Mouse (Mus musculus): ENCODE results near the gene Tecpr2. TPM values are rescaled to one million over a fixed set of nuclear protein-coding genes. Genes with fewer than 3 reads are reported as not detected.

Tecpr2 gene
- polyA plus RNA-seq, 1 experiment from 2014 or later: 7.8 TPM

GRCm38 (mm10) chr12:110948082-110948909 is 59.2 kb downstream of the Tecpr2 start:
- H3K4me3 ChIP-seq (ENCODE audit: inconsistent target): no peak overlapping the region
- no peaks in the 10 kb centered on the region for H3K79me2 ChIP-seq (ENCODE audit: inconsistent target)
- WGBS (ENCODE audit: missing documents): 92% methylated on average over 6 of the region's 6 CpGs
- H3K36me3 ChIP-seq (ENCODE audit: inconsistent target): peaks cover 58% of the 10 kb centered on the region
- no peak overlapping the region for H3K27ac ChIP-seq

GRCm38 (mm10) chr12:110948910-110949201 is 59.8 kb downstream of the Tecpr2 start:
- no peak overlapping the region for H3K27ac ChIP-seq
- WGBS (ENCODE audit: missing documents): 100% methylated on average over 3 of the region's 3 CpGs
- H3K79me2 ChIP-seq (ENCODE audit: inconsistent target): no peaks in the 10 kb centered on the region
- H3K36me3 ChIP-seq (ENCODE audit: inconsistent target): peaks cover 52% of the 10 kb centered on the region
- H3K4me3 ChIP-seq (ENCODE audit: inconsistent target): no peak overlapping the region

- peaks cover 48% of the 10 kb centered on the region for H3K36me3 ChIP-seq (ENCODE audit: inconsistent target)
- no peaks in the 10 kb centered on the region for H3K79me2 ChIP-seq (ENCODE audit: inconsistent target)
- WGBS (ENCODE audit: missing documents): 100% methylated on average over 1 of the region's 1 CpGs
- H3K27ac ChIP-seq: no peak overlapping the region
- H3K4me3 ChIP-seq (ENCODE audit: inconsistent target): no peak overlapping the region
Observed at GRCm38 (mm10) chr12:110949410-110949809, 60.3 kb downstream of the Tecpr2 start.

GRCm38 (mm10) chr12:110950151-110950550 is 61.1 kb downstream of the Tecpr2 start:
- 97% methylated on average over 4 of the region's 4 CpGs for WGBS (ENCODE audit: missing documents)
- Histone ChIP-seq H3K27ac (no peak overlapping the region), H3K79me2 (ENCODE audit: inconsistent target) (no peaks in the 10 kb centered on the region), H3K4me3 (ENCODE audit: inconsistent target) (no peak overlapping the region), H3K36me3 (ENCODE audit: inconsistent target) (peaks cover 47% of the 10 kb centered on the region)

GRCm38 (mm10) chr12:110951236-110951635 is 62.2 kb downstream of the Tecpr2 start:
- Histone ChIP-seq H3K36me3 (ENCODE audit: inconsistent target) (peaks cover 46% of the 10 kb centered on the region), H3K4me3 (ENCODE audit: inconsistent target) (no peak overlapping the region), H3K27ac (no peak overlapping the region), H3K79me2 (ENCODE audit: inconsistent target) (no peaks in the 10 kb centered on the region)
- WGBS (ENCODE audit: missing documents): 78% methylated on average over 7 of the region's 7 CpGs

- no peak overlapping the region for H3K4me3 ChIP-seq (ENCODE audit: inconsistent target)
- H3K27ac ChIP-seq: no peak overlapping the region
- WGBS (ENCODE audit: missing documents): 95% methylated on average over 6 of the region's 6 CpGs
- H3K36me3 ChIP-seq (ENCODE audit: inconsistent target): peaks cover 32% of the 10 kb centered on the region
- no peaks in the 10 kb centered on the region for H3K79me2 ChIP-seq (ENCODE audit: inconsistent target)
Observed at GRCm38 (mm10) chr12:110952628-110953385, 63.7 kb downstream of the Tecpr2 start.

GRCm38 (mm10) chr12:110953443-110953842 is 64.4 kb downstream of the Tecpr2 start:
- 94% methylated on average over 3 of the region's 3 CpGs for WGBS (ENCODE audit: missing documents)

GRCm38 (mm10) chr12:110953900-110954299 is 64.8 kb downstream of the Tecpr2 start:
- Histone ChIP-seq H3K4me3 (ENCODE audit: inconsistent target) (no peak overlapping the region), H3K27ac (no peak overlapping the region), H3K79me2 (ENCODE audit: inconsistent target) (no peaks in the 10 kb centered on the region), H3K36me3 (ENCODE audit: inconsistent target) (peaks cover 24% of the 10 kb centered on the region)
- 100% methylated on average over 1 of the region's 2 CpGs for WGBS (ENCODE audit: missing documents)

More at GRCm38 (mm10) chr12:110953443-110953842, 64.4 kb downstream of the Tecpr2 start:
- Histone ChIP-seq H3K27ac (no peak overlapping the region), H3K36me3 (ENCODE audit: inconsistent target) (peaks cover 26% of the 10 kb centered on the region), H3K4me3 (ENCODE audit: inconsistent target) (no peak overlapping the region), H3K79me2 (ENCODE audit: inconsistent target) (no peaks in the 10 kb centered on the region)

- no peak overlapping the region for H3K27ac ChIP-seq
- peaks cover 24% of the 10 kb centered on the region; the same call in 1 of the 2 replicates for H3K36me3 ChIP-seq (ENCODE audit: inconsistent target)
- no peaks in the 10 kb centered on the region for H3K79me2 ChIP-seq (ENCODE audit: inconsistent target)
- 98% methylated on average over 4 of the region's 4 CpGs for WGBS (ENCODE audit: missing documents)
- H3K4me3 ChIP-seq (ENCODE audit: inconsistent target): no peak overlapping the region
Observed at GRCm38 (mm10) chr12:110954351-110954991, 65.4 kb downstream of the Tecpr2 start.

- H3K4me3 ChIP-seq (ENCODE audit: inconsistent target): no peak overlapping the region
- H3K36me3 ChIP-seq (ENCODE audit: inconsistent target): peaks cover 30% of the 10 kb centered on the region; the same call in 1 of the 2 replicates
- no peaks in the 10 kb centered on the region for H3K79me2 ChIP-seq (ENCODE audit: inconsistent target)
- WGBS (ENCODE audit: missing documents): 76% methylated on average over 2 of the region's 2 CpGs
- H3K27ac ChIP-seq: no peak overlapping the region
Observed at GRCm38 (mm10) chr12:110961973-110962372, 72.9 kb downstream of the Tecpr2 start.

- Histone ChIP-seq H3K4me3 (ENCODE audit: inconsistent target) (no peak overlapping the region), H3K79me2 (ENCODE audit: inconsistent target) (no peaks in the 10 kb centered on the region), H3K36me3 (ENCODE audit: inconsistent target) (peaks cover 46% of the 10 kb centered on the region; the same call in 1 of the 2 replicates), H3K27ac (no peak overlapping the region)
- 92% methylated on average over 3 of the region's 3 CpGs for WGBS (ENCODE audit: missing documents)
Observed at GRCm38 (mm10) chr12:110965500-110965899, 76.4 kb downstream of the Tecpr2 start.

- H3K4me3 ChIP-seq (ENCODE audit: inconsistent target): no peak overlapping the region
- no peak overlapping the region for H3K27ac ChIP-seq
- peaks cover 44% of the 10 kb centered on the region; the same call in 1 of the 2 replicates for H3K36me3 ChIP-seq (ENCODE audit: inconsistent target)
- 95% methylated on average over 4 of the region's 4 CpGs for WGBS (ENCODE audit: missing documents)
- H3K79me2 ChIP-seq (ENCODE audit: inconsistent target): no peaks in the 10 kb centered on the region
Observed at GRCm38 (mm10) chr12:110966079-110966478, 77.0 kb downstream of the Tecpr2 start.

- H3K79me2 ChIP-seq (ENCODE audit: inconsistent target): no peaks in the 10 kb centered on the region
- no peak overlapping the region for H3K4me3 ChIP-seq (ENCODE audit: inconsistent target)
- peaks cover 46% of the 10 kb centered on the region; the same call in 1 of the 2 replicates for H3K36me3 ChIP-seq (ENCODE audit: inconsistent target)
- no peak overlapping the region for H3K27ac ChIP-seq
- 96% methylated on average over 2 of the region's 2 CpGs for WGBS (ENCODE audit: missing documents)
Observed at GRCm38 (mm10) chr12:110967146-110967545, 78.1 kb downstream of the Tecpr2 start.

GRCm38 (mm10) chr12:110970408-110970807 is 81.3 kb downstream of the Tecpr2 start:
- Histone ChIP-seq H3K36me3 (ENCODE audit: inconsistent target) (peaks cover 46% of the 10 kb centered on the region; the same call in 1 of the 2 replicates), H3K4me3 (ENCODE audit: inconsistent target) (no peak overlapping the region), H3K79me2 (ENCODE audit: inconsistent target) (no peaks in the 10 kb centered on the region), H3K27ac (no peak overlapping the region)
- 89% methylated on average over 5 of the region's 5 CpGs for WGBS (ENCODE audit: missing documents)
